Mouse (Mus musculus) forebrain, embryonic 14.5 days (tissue): ENCODE measurements around the gene Nme7. TPM values are rescaled to one million over a fixed set of nuclear protein-coding genes. Genes with fewer than 3 reads are reported as not detected.

Experiments used
- ATAC-seq: fragments of 200-750 bp; cut with Nextera tagmentation; 2 replicates; pipeline ENCODE4 v1.8.0; 2017; ENCODE audit warnings: mild to moderate bottlenecking, moderate library complexity
- DNase-seq: peaks from one replicate; pipeline ENCODE4 v3.0.0-alpha.2; 2015; ENCODE audit warnings: low spot score
- H3K27ac ChIP-seq: fragments of 300-500 bp; sonication (generic); 2 replicates; pipeline ENCODE4 v1.5.1; 2014; ENCODE audit warnings: low read depth, mild to moderate bottlenecking, control low read depth, low read length, moderate library complexity
- H3K27me3 ChIP-seq: fragments of 300-500 bp; sonication (generic); replicated peaks from 2 replicates; pipeline ENCODE4 v1.6.1; 2014; ENCODE audit warnings: low read length, control low read depth, mixed read lengths; ENCODE audit not compliant: control insufficient read depth, insufficient read depth
- H3K36me3 ChIP-seq: fragments of 300-500 bp; sonication (generic); 2 replicates; pipeline ENCODE4 v1.6.1; 2014; ENCODE audit warnings: low read length, control low read depth; ENCODE audit not compliant: control insufficient read depth, insufficient read depth
- H3K4me1 ChIP-seq: fragments of 300-500 bp; sonication (generic); 2 replicates; pipeline ENCODE4 v1.6.1; 2014; ENCODE audit warnings: antibody characterized with exemption, low read length, control low read depth; ENCODE audit not compliant: control insufficient read depth, insufficient read depth
- H3K4me2 ChIP-seq: fragments of 300-500 bp; sonication (generic); 2 replicates; pipeline ENCODE4 v1.6.1; 2014; ENCODE audit warnings: mild to moderate bottlenecking, control low read depth, low read length
- H3K4me3 ChIP-seq: fragments of 300-500 bp; sonication (generic); 2 replicates; pipeline ENCODE4 v1.5.1; 2014; ENCODE audit warnings: low read depth, low read length, control low read depth
- H3K9ac ChIP-seq: fragments of 300-500 bp; sonication (generic); 2 replicates; pipeline ENCODE4 v1.6.1; 2014; ENCODE audit warnings: mild to moderate bottlenecking, low read length, control low read depth, moderate library complexity
- H3K9me3 ChIP-seq: fragments of 300-500 bp; sonication (generic); replicated peaks from 2 replicates; pipeline ENCODE4 v1.6.1; 2016; ENCODE audit warnings: low read length, control low read depth, mixed read lengths; ENCODE audit not compliant: control insufficient read depth
- WGBS: fragments of 180-500 bp; shearing (Covaris S2); extraction: QIAGEN DNeasy Blood & Tissue Kit; methylation state at CpG from one replicate; pipeline ENCODE4 v1.1.7; 2014; 5-methylcytosine and 5-hydroxymethylcytosine counted together
- polyA plus RNA-seq: library from polyadenylated mRNA; unstranded; fragments of >200 nt; fragmentation: Nextera tagmentation; extraction: Ambion mirVana; gene quantifications from 2 replicates; pipeline ENCODE4 v1.2.1, GENCODE M21; 2014

The Nme7 gene
- polyA plus RNA-seq = 43.1 and 45.6 TPM in 2 replicates

- Histone ChIP-seq H3K27me3 (no peaks in the 10 kb centered on the region), H3K27ac (no peak within 1 kb of the TSS), H3K9me3 (no peaks in the 10 kb centered on the region), H3K4me3 (no peak within 1 kb of the TSS), H3K4me1 (peaks cover 11% of the 10 kb centered on the region), H3K4me2 (no peak within 1 kb of the TSS), H3K9ac (no peak within 1 kb of the TSS), H3K36me3 (peaks cover 47% of the 10 kb centered on the region)
- 83% methylated on average over 5 of the region's 5 CpGs for WGBS
- ATAC-seq (no peak), DNase-seq (no peak)
Measured at GRCm38 (mm10) chr1:164303821-164304220, at the start of gene Nme7. TSS of gene Nme7 (plus strand) at chr1:164304121.

GRCm38 (mm10) chr1:164254836-164255235 lies 49.1 kb upstream of the Nme7 start:
- no peak for ATAC-seq
- 82% methylated on average over 3 of the region's 3 CpGs for WGBS
- DNase-seq = no peak
- Histone ChIP-seq H3K27ac (no peak overlapping the region), H3K4me1 (peaks cover 7% of the 10 kb centered on the region; the same call in 1 of the 2 replicates), H3K4me3 (no peak overlapping the region), H3K27me3 (no peaks in the 10 kb centered on the region), H3K36me3 (0 out of 2 replicates have a peak, but pooled peaks cover 5% of the 10 kb centered on the region), H3K9me3 (no peaks in the 10 kb centered on the region), H3K9ac (no peak overlapping the region), H3K4me2 (no peak overlapping the region)

GRCm38 (mm10) chr1:164260171-164261028 lies 43.5 kb upstream of the Nme7 start:
- H3K4me1 ChIP-seq = no peaks in the 10 kb centered on the region
- H3K4me2 ChIP-seq = no peak overlapping the region
- H3K36me3 ChIP-seq = peaks cover 16% of the 10 kb centered on the region; the same call in 1 of the 2 replicates
- DNase-seq (no peak), ATAC-seq (no peak)
- 89% methylated on average over 16 of the region's 16 CpGs for WGBS
- H3K4me3 ChIP-seq = no peak overlapping the region
- H3K27ac ChIP-seq = no peak overlapping the region
- no peaks in the 10 kb centered on the region for H3K9me3 ChIP-seq
- H3K9ac ChIP-seq = no peak overlapping the region
- no peaks in the 10 kb centered on the region for H3K27me3 ChIP-seq

GRCm38 (mm10) chr1:164261553-164261952 lies 42.4 kb upstream of the Nme7 start:
- no peak for ATAC-seq

GRCm38 (mm10) chr1:164270941-164271340 lies 33.0 kb upstream of the Nme7 start:
- no peaks in the 10 kb centered on the region for H3K27me3 ChIP-seq
- no peaks in the 10 kb centered on the region for H3K4me1 ChIP-seq
- H3K9me3 ChIP-seq = no peaks in the 10 kb centered on the region
- no peaks in the 10 kb centered on the region for H3K36me3 ChIP-seq
- WGBS = 88% methylated on average over 7 of the region's 7 CpGs
- H3K4me3 ChIP-seq = no peak overlapping the region
- ATAC-seq = no peak
- DNase-seq = no peak
- no peak overlapping the region for H3K27ac ChIP-seq
- no peak overlapping the region for H3K4me2 ChIP-seq
- H3K9ac ChIP-seq = no peak overlapping the region

More at GRCm38 (mm10) chr1:164261553-164261952, 42.4 kb upstream of the Nme7 start:
- DNase-seq = peak; percentile 4
- 88% methylated on average over 7 of the region's 7 CpGs for WGBS
- peaks cover 16% of the 10 kb centered on the region; the same call in 1 of the 2 replicates for H3K36me3 ChIP-seq
- no peaks in the 10 kb centered on the region for H3K4me1 ChIP-seq
- no peak overlapping the region for H3K27ac ChIP-seq
- no peak overlapping the region for H3K4me2 ChIP-seq
- H3K9me3 ChIP-seq = no peaks in the 10 kb centered on the region
- H3K9ac ChIP-seq = no peak overlapping the region
- no peaks in the 10 kb centered on the region for H3K27me3 ChIP-seq
- H3K4me3 ChIP-seq = no peak overlapping the region

GRCm38 (mm10) chr1:164273659-164274058 lies 30.3 kb upstream of the Nme7 start:
- Histone ChIP-seq H3K4me3 (no peak overlapping the region), H3K27ac (no peak overlapping the region), H3K36me3 (no peaks in the 10 kb centered on the region), H3K9me3 (no peaks in the 10 kb centered on the region), H3K4me1 (no peaks in the 10 kb centered on the region), H3K4me2 (no peak overlapping the region), H3K27me3 (no peaks in the 10 kb centered on the region), H3K9ac (no peak overlapping the region)
- WGBS = 89% methylated on average over 6 of the region's 6 CpGs
- ATAC-seq = no peak
- DNase-seq = no peak

- WGBS = under 1% methylated on average over 31 of the region's 31 CpGs
Measured at GRCm38 (mm10) chr1:164275455-164275954, 28.4 kb upstream of the Nme7 start, which contains the start of gene Ccdc181. TSS of gene Ccdc181 (plus strand) at chr1:164275585.

GRCm38 (mm10) chr1:164276552-164276951 lies 27.4 kb upstream of the Nme7 start:
- WGBS = 89% methylated on average over 3 of the region's 3 CpGs
- no peaks in the 10 kb centered on the region for H3K4me1 ChIP-seq
- no peak overlapping the region for H3K9ac ChIP-seq
- DNase-seq (no peak), ATAC-seq (no peak)
- H3K27me3 ChIP-seq = no peaks in the 10 kb centered on the region
- no peak overlapping the region for H3K4me2 ChIP-seq
- H3K27ac ChIP-seq = no peak overlapping the region
- H3K4me3 ChIP-seq = no peak overlapping the region
- 0 out of 2 replicates have a peak, but pooled peaks cover 6% of the 10 kb centered on the region for H3K36me3 ChIP-seq
- H3K9me3 ChIP-seq = no peaks in the 10 kb centered on the region

More at GRCm38 (mm10) chr1:164275455-164275954, 28.4 kb upstream of the Nme7 start, which contains the start of gene Ccdc181:
- H3K9ac ChIP-seq = peak within 1 kb of the TSS; percentile 77
- H3K9me3 ChIP-seq = no peaks in the 10 kb centered on the region
- no peaks in the 10 kb centered on the region for H3K4me1 ChIP-seq
- no peaks in the 10 kb centered on the region for H3K27me3 ChIP-seq
- 0 out of 2 replicates have a peak, but pooled peaks cover 3% of the 10 kb centered on the region for H3K36me3 ChIP-seq
- peak within 1 kb of the TSS; percentile 74 for H3K4me2 ChIP-seq
- peak within 1 kb of the TSS; percentile 65 for H3K4me3 ChIP-seq
- peak; percentile 97 for DNase-seq
- peak; percentile 100 for ATAC-seq
- peak within 1 kb of the TSS; percentile 78 for H3K27ac ChIP-seq

GRCm38 (mm10) chr1:164279332-164279731 lies 24.6 kb upstream of the Nme7 start:
- Histone ChIP-seq H3K9me3 (no peaks in the 10 kb centered on the region), H3K9ac (no peak overlapping the region), H3K27ac (no peak overlapping the region), H3K36me3 (peaks cover 13% of the 10 kb centered on the region; the same call in 1 of the 2 replicates), H3K27me3 (no peaks in the 10 kb centered on the region), H3K4me1 (no peaks in the 10 kb centered on the region), H3K4me2 (no peak overlapping the region), H3K4me3 (no peak overlapping the region)
- 77% methylated on average over 4 of the region's 4 CpGs for WGBS
- ATAC-seq (no peak), DNase-seq (no peak)
